Mouse (Mus musculus) small intestine, adult 10 weeks (tissue): Measurements from ENCODE around the gene Swi5. TPM values are rescaled to one million over a fixed set of nuclear protein-coding genes. Genes with fewer than 3 reads are reported as not detected.

Experiments used
- polyA plus RNA-seq: library from polyadenylated mRNA; stranded (reverse); fragments of 350-450 nt; fragmentation: Illumina TruSeq; extraction: RNeasy Lipid Tissue Mini Kit (QIAGEN cat#74804); gene quantifications from one replicate; pipeline ENCODE4 v1.2.3, GENCODE M21; 2014; ENCODE audit warnings: low replicate concordance

Swi5 gene
- 142 TPM for polyA plus RNA-seq

DNA sequence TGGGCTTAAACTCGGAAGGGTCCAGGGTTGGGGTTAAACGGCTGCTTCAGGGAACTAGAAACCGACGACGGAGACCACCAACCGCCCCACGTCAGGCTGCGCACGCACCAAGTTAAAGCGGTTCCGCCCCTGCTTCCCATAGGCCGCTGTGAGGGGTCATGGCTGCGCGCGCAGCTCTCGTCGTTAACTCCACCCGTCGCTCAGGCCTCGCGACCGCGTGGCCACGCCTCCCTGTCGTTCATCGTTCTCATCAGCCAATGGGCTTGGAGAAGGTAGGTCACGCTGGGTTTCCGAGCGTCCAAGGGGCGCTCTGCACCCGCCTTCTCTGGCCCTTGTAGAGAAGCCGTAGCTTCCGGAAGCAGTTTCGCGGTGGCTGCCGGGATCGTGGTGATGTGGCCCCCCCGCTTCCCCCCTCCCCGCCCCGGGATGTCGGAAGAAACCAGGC lies at the start of gene Swi5:
Gene Swi5, minus strand, starts transcription at position 153 of the 445 bp plus-strand sequence.

DNA sequence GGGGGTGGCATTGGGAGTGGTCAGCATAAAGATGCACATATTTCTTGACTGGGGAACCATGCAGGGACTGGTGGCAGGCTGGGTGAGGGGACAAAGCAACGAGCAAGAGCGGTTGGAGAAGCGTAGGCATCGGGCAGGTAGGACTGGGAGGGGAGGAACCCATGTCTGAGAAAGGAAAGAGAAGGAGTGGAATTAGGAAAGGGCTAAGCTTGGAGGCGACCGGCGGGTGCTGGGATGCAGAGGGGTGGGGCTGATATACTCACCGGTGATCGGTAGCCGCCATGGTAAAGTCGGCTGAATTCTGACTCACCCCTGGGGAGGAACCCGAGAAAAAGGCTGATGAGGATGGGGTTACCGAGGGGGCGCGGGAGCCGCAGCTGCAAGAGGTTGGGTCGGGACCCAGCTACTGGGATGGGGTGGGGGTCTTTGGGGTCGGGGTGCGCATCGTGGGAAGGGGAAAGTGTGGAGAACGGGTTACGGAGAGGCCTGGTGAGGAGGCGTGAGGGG lies 488 bp downstream of the Swi5 start, which contains the start of gene Golga2:
Gene Golga2, plus strand, starts transcription at position 51 of the 507 bp plus-strand sequence.

GRCm38 (mm10) chr2:32259657-32260417 lies 28.0 kb downstream of the Swi5 start, which contains the start of gene Uck1:
Gene Uck1, minus strand, starts transcription at chr2:32260159.

GRCm38 (mm10) chr2:32235886-32236759 lies 51.8 kb downstream of the Swi5 start, which contains the start of gene Pomt1:
Gene Pomt1, plus strand, starts transcription at chr2:32236590.

Other genes starting within 250 kb of the Swi5 start
- 1.8 TPM for gene Fam78a, start 203.2 kb downstream of the Swi5 start, polyA plus RNA-seq
- not detected for gene Plpp7, start 192.5 kb downstream of the Swi5 start, polyA plus RNA-seq
- gene Prrc2b, start 137.0 kb downstream of the Swi5 start, polyA plus RNA-seq: 7.7 TPM
- 1.7 TPM for gene Pomt1, start 51.5 kb downstream of the Swi5 start, polyA plus RNA-seq
- gene Uck1, start 27.9 kb downstream of the Swi5 start, polyA plus RNA-seq: 9.7 TPM
- 6.6 TPM for gene Golga2, start 691 bp downstream of the Swi5 start, polyA plus RNA-seq
- gene Ciz1, start 64.3 kb upstream of the Swi5 start, polyA plus RNA-seq: 9.2 TPM
- gene Dnm1, start 65.3 kb upstream of the Swi5 start, polyA plus RNA-seq: 4.1 TPM
- 0.52 TPM for gene 1110008P14Rik, start 93.9 kb upstream of the Swi5 start, polyA plus RNA-seq
- not detected for gene Lcn2, start 100.2 kb upstream of the Swi5 start, polyA plus RNA-seq
- gene Ptges2, start 107.8 kb upstream of the Swi5 start, polyA plus RNA-seq: 1.1 TPM
- 0.59 TPM for gene Naif1, start 162.4 kb upstream of the Swi5 start, polyA plus RNA-seq
- 2.0 TPM for gene Slc25a25, start 163.4 kb upstream of the Swi5 start, polyA plus RNA-seq
- 15.2 TPM for gene Fam102a, start 247.3 kb upstream of the Swi5 start, polyA plus RNA-seq